ENCODE assay signal across 12 mouse cellular contexts in genomic region chr9:68131263-68131662, GRCm38 (mm10).
DNase-seq lines count a peak whose midpoint lies in the region; ATAC-seq and TF ChIP-seq lines count a peak whose summit lies in the region.
"Had no signal": no experiment of that assay in that cellular context is flagged by ENCODE, and none has a peak within 500 bp of the region (broad histone marks: within the 10 kb centered on the region; RNA-seq: fewer than 3 reads in every experiment).

No protein-coding gene starts in this region.

- no peak for TF ChIP-seq CTCF in kidney, postnatal 0 days (IDR thresholded peaks at IDR 0.05; ENCODE audit: low read depth)

- H3K9ac ChIP-seq in midbrain, embryonic 16.5 days (ENCODE audit: low read depth, low read length) = no peak overlapping the region
- no peak overlapping the region for H3K9ac ChIP-seq in kidney, postnatal 0 days (ENCODE audit: low read depth, low read length)
- no peak overlapping the region for H3K9ac ChIP-seq in neural tube, embryonic 15.5 days (replicated peaks)
- H3K9ac ChIP-seq: hindbrain, embryonic 13.5 days; liver, embryonic 15.5 days; neural tube, embryonic 12.5 days had no signal

- ATAC-seq in midbrain, embryonic 16.5 days = no peak
- no peak for ATAC-seq in kidney, postnatal 0 days (replicated peaks; ENCODE audit: low FRiP score, low read depth)
- ATAC-seq in neural tube, embryonic 15.5 days (ENCODE audit: low FRiP score) = no peak
- no peak for ATAC-seq in erythroblast, adult 5-6 weeks (replicated peaks; ENCODE audit: low FRiP score, poor library complexity, severe bottlenecking)
- ATAC-seq: forebrain, embryonic 16.5 days had no signal

- H3K4me1 ChIP-seq in midbrain, embryonic 10.5 days = peaks cover 15% of the 10 kb centered on the region
- H3K4me1 ChIP-seq in midbrain, embryonic 16.5 days (ENCODE audit: control insufficient read depth, insufficient read depth, low read length) = no peaks in the 10 kb centered on the region
- H3K4me1 ChIP-seq in kidney, postnatal 0 days (replicated peaks; ENCODE audit: insufficient read depth, low read length) = no peaks in the 10 kb centered on the region
- H3K4me1 ChIP-seq in neural tube, embryonic 15.5 days = no peaks in the 10 kb centered on the region
- H3K4me1 ChIP-seq: liver, embryonic 15.5 days; neural tube, embryonic 12.5 days had no signal

- H3K27me3 ChIP-seq in midbrain, embryonic 10.5 days (ENCODE audit: low read depth, poor library complexity, severe bottlenecking) = no peaks in the 10 kb centered on the region
- no peaks in the 10 kb centered on the region for H3K27me3 ChIP-seq in midbrain, embryonic 16.5 days (ENCODE audit: control insufficient read depth, insufficient read depth, low read depth, low read length)
- no peaks in the 10 kb centered on the region for H3K27me3 ChIP-seq in kidney, postnatal 0 days (ENCODE audit: insufficient read depth, low read length)
- no peaks in the 10 kb centered on the region for H3K27me3 ChIP-seq in neural tube, embryonic 15.5 days (replicated peaks)
- H3K27me3 ChIP-seq: hindbrain, embryonic 13.5 days; liver, embryonic 15.5 days; neural tube, embryonic 12.5 days had no signal

- no peak overlapping the region for H3K4me2 ChIP-seq in midbrain, embryonic 16.5 days (ENCODE audit: low read length)
- H3K4me2 ChIP-seq in kidney, postnatal 0 days (ENCODE audit: low read length) = no peak overlapping the region
- H3K4me2 ChIP-seq in neural tube, embryonic 15.5 days = no peak overlapping the region
- H3K4me2 ChIP-seq: hindbrain, embryonic 13.5 days; liver, embryonic 15.5 days; neural tube, embryonic 12.5 days had no signal

- H3K9me3 ChIP-seq in midbrain, embryonic 10.5 days (replicated peaks) = no peaks in the 10 kb centered on the region
- no peaks in the 10 kb centered on the region for H3K9me3 ChIP-seq in midbrain, embryonic 16.5 days (replicated peaks; ENCODE audit: control insufficient read depth, low read length, poor library complexity, severe bottlenecking)
- no peaks in the 10 kb centered on the region for H3K9me3 ChIP-seq in kidney, postnatal 0 days (replicated peaks; ENCODE audit: low read length)
- H3K9me3 ChIP-seq in neural tube, embryonic 15.5 days (replicated peaks) = no peaks in the 10 kb centered on the region
- H3K9me3 ChIP-seq: hindbrain, embryonic 13.5 days; liver, embryonic 15.5 days; neural tube, embryonic 12.5 days had no signal

- no peak overlapping the region for H3K4me3 ChIP-seq in midbrain, embryonic 10.5 days
- no peak overlapping the region for H3K4me3 ChIP-seq in midbrain, embryonic 16.5 days (ENCODE audit: low read depth, low read length)
- no peak overlapping the region for H3K4me3 ChIP-seq in kidney, postnatal 0 days (replicated peaks; ENCODE audit: low read depth, low read length)
- no peak overlapping the region for H3K4me3 ChIP-seq in neural tube, embryonic 15.5 days (replicated peaks)
- H3K4me3 ChIP-seq: hindbrain, embryonic 13.5 days; liver, embryonic 15.5 days; neural tube, embryonic 12.5 days had no signal

- peak; percentile 19 for DNase-seq in embryo, embryonic 10 days (ENCODE audit: low spot score)
- no peak for DNase-seq in embryo, embryonic 9.5 days (ENCODE audit: extremely low spot score)
- no peak for DNase-seq in midbrain, embryonic 10.5 days (ENCODE audit: low spot score)
- DNase-seq in kidney, postnatal 0 days (ENCODE audit: low spot score) = peak; percentile 89
- peak; percentile 48 for DNase-seq in lung, postnatal 25 days (ENCODE audit: low spot score)

- H3K27ac ChIP-seq in midbrain, embryonic 10.5 days (replicated peaks) = 0 out of 2 replicates have a peak overlapping the region, but pooled peaks have one; percentile 6
- no peak overlapping the region for H3K27ac ChIP-seq in midbrain, embryonic 16.5 days (ENCODE audit: low read length)
- peak overlapping the region; percentile 44; the same call in 1 of the 2 replicates for H3K27ac ChIP-seq in kidney, postnatal 0 days
- no peak overlapping the region for H3K27ac ChIP-seq in neural tube, embryonic 15.5 days (replicated peaks)
- H3K27ac ChIP-seq: hindbrain, embryonic 13.5 days; liver, embryonic 15.5 days; neural tube, embryonic 12.5 days had no signal

- no peaks in the 10 kb centered on the region for H3K36me3 ChIP-seq in midbrain, embryonic 10.5 days
- H3K36me3 ChIP-seq in midbrain, embryonic 16.5 days (ENCODE audit: control insufficient read depth, insufficient read depth, low read length) = no peaks in the 10 kb centered on the region
- H3K36me3 ChIP-seq in kidney, postnatal 0 days (ENCODE audit: insufficient read depth, low read length) = no peaks in the 10 kb centered on the region
- H3K36me3 ChIP-seq in neural tube, embryonic 15.5 days = no peaks in the 10 kb centered on the region
- H3K36me3 ChIP-seq: hindbrain, embryonic 13.5 days; liver, embryonic 15.5 days; neural tube, embryonic 12.5 days had no signal

Comparison
In these comparisons a context has a peak if more than half of its experiments do, and no peak if none do; other contexts are left out.
1. DNase-seq: peak in embryo, embryonic 10 days (single experiment), kidney, postnatal 0 days (single experiment) and lung, postnatal 25 days (single experiment); none in embryo, embryonic 9.5 days (single experiment) and midbrain, embryonic 10.5 days (single experiment).
2. H3K27ac ChIP-seq: peak in midbrain, embryonic 10.5 days (single experiment) and kidney, postnatal 0 days (single experiment); none in midbrain, embryonic 16.5 days (single experiment) and neural tube, embryonic 15.5 days (single experiment).